Mouse (Mus musculus) cerebellum, adult 2 months (tissue): Measurements from ENCODE around the gene Cst7. TPM values are rescaled to one million over a fixed set of nuclear protein-coding genes. Genes with fewer than 3 reads are reported as not detected.
A peak's percentile ranks its signal among the peaks of the same experiment; 100 is the strongest.

Experiments
- DNase-seq, 2 experiments: peaks; one replicate each; pipeline ENCODE4 v3.0.0; 2021
- H3K27ac ChIP-seq: fragments of 200-500 bp; 2 replicates; pipeline ENCODE4 v1.5.1; 2012; ENCODE audit warnings: low read length, control low read depth, inconsistent platforms; ENCODE audit not compliant: insufficient read depth
- H3K27me3 ChIP-seq: fragments of 200-500 bp; 2 replicates; pipeline ENCODE4 v1.6.1; 2012; ENCODE audit warnings: inconsistent platforms, mild to moderate bottlenecking, low read length, moderate library complexity; ENCODE audit not compliant: control insufficient read depth, insufficient read depth
- H3K4me1 ChIP-seq: fragments of 200-500 bp; 2 replicates; pipeline ENCODE4 v1.6.1; 2011; ENCODE audit warnings: low read length; ENCODE audit not compliant: control insufficient read depth, insufficient read depth
- H3K4me3 ChIP-seq: fragments of 200-500 bp; replicated peaks from 2 replicates; pipeline ENCODE3; 2011; ENCODE audit warnings: mild to moderate bottlenecking, low read depth, low read length, control low read depth; ENCODE audit not compliant: insufficient read depth
- CTCF ChIP-seq: fragments of 200-500 bp; IDR thresholded peaks from 2 replicates; pipeline ENCODE4 v1.5.1; 2011; ENCODE audit warnings: low read depth, mild to moderate bottlenecking, control low read depth, low read length, moderate library complexity, borderline replicate concordance; ENCODE audit not compliant: insufficient read depth
- POLR2A ChIP-seq: fragments of 200-500 bp; IDR thresholded peaks from 2 replicates; pipeline ENCODE4 v1.6.1; 2011; ENCODE audit warnings: low read length, control low read depth, borderline replicate concordance; ENCODE audit not compliant: insufficient read depth
- WGBS: fragments of 180-500 bp; shearing (Covaris S2); methylation state at CpG from one replicate; pipeline ENCODE4 v1.1.7; 2018; 5-methylcytosine and 5-hydroxymethylcytosine counted together
- polyA plus RNA-seq: library from polyadenylated mRNA; depleted of rRNA; stranded (reverse); fragments of >200 nt; gene quantifications from 2 replicates; pipeline ENCODE4 v1.2.3, GENCODE M21; 2012

Gene Cst7
- polyA plus RNA-seq, 1 experiment, result not detected

GRCm38 (mm10) chr2:150578603-150579002 is 8.4 kb downstream of the Cst7 start:
- H3K4me3 ChIP-seq, result no peak overlapping the region
- H3K27me3 ChIP-seq, result no peaks in the 10 kb centered on the region
- no peak for DNase-seq
- H3K27ac ChIP-seq, result no peak overlapping the region
- 86% methylated on average over 5 of the region's 5 CpGs for WGBS
- TF ChIP-seq CTCF, result no peak
- no peak for TF ChIP-seq POLR2A
- H3K4me1 ChIP-seq, result no peaks in the 10 kb centered on the region

DNA sequence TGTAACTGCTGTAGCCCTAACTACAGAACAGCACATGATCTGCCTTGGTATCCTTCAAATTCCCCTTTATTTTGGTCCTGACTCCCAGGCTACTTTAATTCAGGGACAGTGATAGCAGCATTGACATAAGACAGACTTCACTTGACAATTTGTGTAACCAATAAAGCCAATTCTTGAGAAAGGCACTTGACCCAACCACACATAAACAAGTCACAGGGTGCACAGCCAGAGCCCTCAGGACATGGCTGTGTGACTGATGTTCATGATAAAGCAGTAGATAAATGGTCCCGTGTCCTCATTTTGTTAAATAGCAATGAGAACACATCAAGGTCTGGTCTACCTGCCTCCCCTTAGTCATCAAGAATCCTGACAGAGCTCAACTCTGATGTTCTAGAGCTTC is 9.4 kb downstream of the Cst7 start:
- TF ChIP-seq POLR2A (no peak), CTCF (no peak)
- Histone ChIP-seq H3K27ac (no peak overlapping the region), H3K4me3 (no peak overlapping the region), H3K4me1 (no peaks in the 10 kb centered on the region), H3K27me3 (no peaks in the 10 kb centered on the region)
- 93% methylated on average over 1 of the region's 1 CpGs for WGBS
- no peak for DNase-seq

DNA sequence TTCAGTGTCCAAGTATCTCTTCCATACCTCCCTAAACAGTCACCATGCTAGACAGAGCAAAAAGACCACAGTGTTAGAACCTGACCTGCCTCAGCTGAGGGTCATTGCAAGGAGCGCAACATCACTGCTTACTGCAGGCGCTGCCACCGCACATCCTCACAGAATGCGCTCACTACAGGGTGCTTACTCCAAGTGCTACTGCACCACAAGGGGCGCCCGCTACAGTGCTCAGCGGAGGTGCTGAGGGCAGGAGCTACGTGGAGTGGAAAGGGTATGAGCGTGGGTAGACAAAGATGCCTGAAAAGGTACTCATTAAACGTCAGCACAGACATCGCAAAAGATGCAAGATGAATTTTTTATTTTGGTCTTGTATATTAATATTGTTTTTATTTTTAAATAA is 18.9 kb downstream of the Cst7 start:
- Histone ChIP-seq H3K4me1 (no peaks in the 10 kb centered on the region), H3K27me3 (no peaks in the 10 kb centered on the region), H3K27ac (no peak overlapping the region), H3K4me3 (no peak overlapping the region)
- no peak for DNase-seq
- no peak for TF ChIP-seq CTCF
- WGBS, result 78% methylated on average over 11 of the region's 11 CpGs

DNA sequence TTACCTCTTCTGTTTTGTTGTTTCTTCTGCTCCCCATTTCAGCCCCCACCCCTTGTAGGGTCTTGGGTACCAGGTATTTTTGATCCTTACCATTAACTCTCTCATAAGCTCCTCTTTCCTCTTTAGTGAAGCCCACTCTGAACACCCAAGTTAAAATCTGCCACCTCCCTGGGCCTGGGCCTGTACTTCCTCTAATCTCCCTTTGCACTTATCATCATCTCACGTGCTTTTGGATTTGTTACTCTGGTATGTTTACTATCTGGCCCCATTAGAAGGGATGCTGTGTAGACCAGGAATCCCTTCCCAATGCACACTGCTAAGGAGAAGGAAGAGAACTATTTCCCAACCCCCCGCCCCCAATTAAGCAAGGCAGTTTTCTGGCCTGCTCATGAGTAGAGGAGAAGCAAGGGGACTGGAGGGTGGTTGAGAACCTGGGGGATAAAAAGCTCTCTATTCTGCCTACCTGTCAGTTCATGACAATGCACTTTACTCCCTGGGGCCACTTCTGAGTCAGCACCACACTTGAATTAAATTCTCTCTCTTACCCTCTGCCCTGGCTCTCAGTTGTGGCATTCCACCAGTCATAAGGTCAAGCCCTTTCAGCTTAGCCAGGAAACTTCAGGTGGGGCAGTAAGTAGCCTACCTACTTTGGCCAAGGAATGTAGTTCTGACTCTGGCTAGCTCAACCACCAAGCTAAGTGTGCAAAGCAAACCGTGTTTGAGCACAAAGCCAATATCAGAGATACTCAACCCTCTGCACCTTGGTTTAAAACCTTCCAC is 25.4 kb downstream of the Cst7 start:
- no peak for DNase-seq
- H3K27ac ChIP-seq, result no peak overlapping the region
- H3K4me3 ChIP-seq, result no peak overlapping the region
- H3K27me3 ChIP-seq, result no peaks in the 10 kb centered on the region
- WGBS, result 91% methylated on average over 3 of the region's 3 CpGs
- no peaks in the 10 kb centered on the region for H3K4me1 ChIP-seq
- TF ChIP-seq POLR2A (no peak), CTCF (no peak)

DNA sequence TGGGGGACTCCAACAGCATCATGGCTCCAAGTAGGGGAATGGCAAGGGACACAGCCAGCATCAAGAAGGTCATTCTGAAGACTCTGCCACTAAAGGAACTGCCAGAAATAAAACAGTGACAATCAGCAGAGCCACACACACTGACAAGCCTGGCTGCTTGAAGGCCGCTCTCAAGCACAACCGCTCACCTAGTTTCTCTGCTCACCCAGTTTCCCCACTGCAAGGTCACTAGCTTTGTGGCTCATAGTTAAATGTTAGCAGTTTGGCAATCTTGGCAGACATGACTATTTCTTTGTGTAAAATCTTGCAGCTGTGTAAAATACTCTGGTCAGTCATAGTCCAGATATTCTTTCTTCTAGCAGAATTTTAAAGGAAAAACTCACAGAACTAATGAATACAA is 30.0 kb downstream of the Cst7 start:
- H3K27me3 ChIP-seq, result no peaks in the 10 kb centered on the region
- WGBS, result 96% methylated on average over 2 of the region's 2 CpGs
- DNase-seq, result no peak
- H3K4me3 ChIP-seq, result no peak overlapping the region
- no peak for TF ChIP-seq POLR2A
- no peak for TF ChIP-seq CTCF
- H3K27ac ChIP-seq, result no peak overlapping the region
- H3K4me1 ChIP-seq, result no peaks in the 10 kb centered on the region

- DNase-seq, result peak; percentile 16 to 45
- 52% methylated on average over 2 of the region's 2 CpGs for WGBS
- TF ChIP-seq CTCF (no peak), POLR2A (no peak)
Measured at GRCm38 (mm10) chr2:150602166-150602565, 32.0 kb downstream of the Cst7 start.

GRCm38 (mm10) chr2:150604802-150605201 is 34.6 kb downstream of the Cst7 start:
- no peak for TF ChIP-seq POLR2A
- TF ChIP-seq CTCF, result no peak

More at GRCm38 (mm10) chr2:150602166-150602565, 32.0 kb downstream of the Cst7 start:
- H3K27me3 ChIP-seq, result no peaks in the 10 kb centered on the region
- peaks cover under 1% of the 10 kb centered on the region; the same call in 1 of the 2 replicates for H3K4me1 ChIP-seq
- no peak overlapping the region for H3K27ac ChIP-seq
- H3K4me3 ChIP-seq, result no peak overlapping the region

DNA sequence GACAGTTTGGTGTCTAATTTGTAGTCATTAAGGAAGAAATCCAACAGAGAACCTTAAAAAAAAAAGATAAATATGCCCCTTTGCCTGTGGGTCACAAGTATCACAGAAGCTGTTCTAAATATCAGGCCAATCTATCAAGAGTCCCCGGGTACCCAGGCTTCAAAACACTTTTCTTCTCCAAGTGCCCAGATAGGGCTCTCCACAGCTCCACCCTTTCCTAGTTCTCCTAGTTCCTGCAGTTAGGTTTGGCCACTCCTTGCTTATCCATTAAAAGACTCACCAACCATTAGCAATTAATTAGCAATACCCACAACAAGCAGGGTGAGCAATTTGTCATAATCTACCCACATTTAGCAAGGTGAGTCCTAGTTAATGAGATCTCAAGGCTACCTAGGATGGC is 36.9 kb downstream of the Cst7 start:
- no peak for DNase-seq
- Histone ChIP-seq H3K27me3 (no peaks in the 10 kb centered on the region), H3K4me3 (peak overlapping the region; percentile 25), H3K27ac (no peak overlapping the region), H3K4me1 (peaks cover 3% of the 10 kb centered on the region; the same call in 1 of the 2 replicates)
- TF ChIP-seq POLR2A (no peak), CTCF (no peak)
- WGBS, result 58% methylated on average over 1 of the region's 1 CpGs

More at GRCm38 (mm10) chr2:150604802-150605201, 34.6 kb downstream of the Cst7 start:
- Histone ChIP-seq H3K4me3 (no peak overlapping the region), H3K27ac (no peak overlapping the region), H3K4me1 (peaks cover 3% of the 10 kb centered on the region; the same call in 1 of the 2 replicates), H3K27me3 (no peaks in the 10 kb centered on the region)
- WGBS, result 88% methylated on average over 2 of the region's 2 CpGs
- no peak for DNase-seq
